Mouse (Mus musculus) heart, adult 2 months (tissue): ENCODE data around the gene Lpo.

Experiments used
- CTCF ChIP-seq: fragments of 200-600 bp; IDR thresholded peaks from 2 replicates; pipeline ENCODE4 v1.8.1; 2022; ENCODE audit warnings: antibody characterized with exemption, mild to moderate bottlenecking, moderate library complexity
- POLR2A ChIP-seq: fragments of 200-500 bp; IDR thresholded peaks from 2 replicates; pipeline ENCODE4 v1.6.1; 2011; ENCODE audit warnings: mild to moderate bottlenecking, low read depth, low read length, control low read depth; ENCODE audit not compliant: insufficient read depth

DNA sequence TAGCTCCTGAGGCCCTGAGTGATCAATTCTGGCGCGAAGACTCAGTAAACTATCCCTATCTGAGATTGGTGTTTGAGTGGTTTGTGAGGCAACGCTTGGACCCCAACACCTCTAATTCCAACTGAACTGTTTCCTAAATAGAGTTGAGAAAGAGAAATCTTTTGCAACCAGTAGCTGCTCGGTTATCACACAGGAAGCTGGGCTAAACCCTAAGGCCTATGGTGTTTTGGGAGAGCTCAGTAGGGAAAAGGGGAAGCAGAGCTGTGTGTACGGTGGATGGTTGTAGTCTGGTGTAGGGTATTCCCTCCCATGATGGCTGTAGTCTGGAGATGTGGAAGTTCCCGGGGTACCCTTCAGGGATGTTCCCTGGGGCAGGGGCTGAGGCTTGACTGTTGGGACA is 38.0 kb downstream of the Lpo start:
- no peak for TF ChIP-seq POLR2A
- TF ChIP-seq CTCF: no peak
